Mouse (Mus musculus) limb, embryonic 11.5 days (tissue): ENCODE results near the gene Prkce. TPM values are rescaled to one million over a fixed set of nuclear protein-coding genes. Genes with fewer than 3 reads are reported as not detected.

Experiments
- ATAC-seq: fragments of 200-750 bp; cut with Nextera tagmentation; 2 replicates; pipeline ENCODE4 v1.8.0; 2017; ENCODE audit warnings: low read depth; ENCODE audit not compliant: insufficient number of reproducible peaks, low FRiP score, low TSS enrichment
- DNase-seq: peaks from one replicate; pipeline ENCODE4 v3.0.0-alpha.2; 2015; ENCODE audit warnings: low spot score
- H3K27ac ChIP-seq: fragments of 300-500 bp; sonication (generic); replicated peaks from 2 replicates; pipeline ENCODE4 v1.5.1; 2014; ENCODE audit warnings: low read depth, mild to moderate bottlenecking, low read length
- H3K27me3 ChIP-seq: fragments of 300-500 bp; sonication (generic); 2 replicates; pipeline ENCODE4 v1.6.1; 2014; ENCODE audit warnings: mild to moderate bottlenecking, low read length, mixed read lengths; ENCODE audit not compliant: control insufficient read depth, insufficient read depth
- H3K36me3 ChIP-seq: fragments of 300-500 bp; sonication (generic); 2 replicates; pipeline ENCODE4 v1.6.1; 2014; ENCODE audit warnings: mild to moderate bottlenecking, low read length, moderate library complexity, mixed read lengths; ENCODE audit not compliant: control insufficient read depth, insufficient read depth
- H3K4me1 ChIP-seq: fragments of 300-500 bp; sonication (generic); 2 replicates; pipeline ENCODE4 v1.6.1; 2014; ENCODE audit warnings: low read length, mixed read lengths; ENCODE audit not compliant: control insufficient read depth, insufficient read depth
- H3K4me2 ChIP-seq: fragments of 300-500 bp; sonication (generic); 2 replicates; pipeline ENCODE4 v1.6.1; 2014; ENCODE audit warnings: low read depth, mild to moderate bottlenecking, moderate library complexity; ENCODE audit not compliant: severe bottlenecking
- H3K4me3 ChIP-seq: fragments of 300-500 bp; sonication (generic); 2 replicates; pipeline ENCODE4 v1.5.1; 2014; ENCODE audit warnings: low read depth, low read length
- H3K9ac ChIP-seq: fragments of 300-500 bp; sonication (generic); 2 replicates; pipeline ENCODE4 v1.6.1; 2014; ENCODE audit warnings: mild to moderate bottlenecking, low read length
- H3K9me3 ChIP-seq: fragments of 300-500 bp; sonication (generic); 2 replicates; pipeline ENCODE4 v1.6.1; 2016; ENCODE audit warnings: low read length; ENCODE audit not compliant: control insufficient read depth
- WGBS: fragments of 180-500 bp; shearing (Covaris S2); extraction: QIAGEN DNeasy Blood & Tissue Kit; methylation state at CpG from one replicate; pipeline ENCODE4 v1.1.7; 2014; 5-methylcytosine and 5-hydroxymethylcytosine counted together
- polyA plus RNA-seq: library from polyadenylated mRNA; unstranded; fragments of >200 nt; fragmentation: Nextera tagmentation; extraction: Ambion mirVana; gene quantifications from 2 replicates; pipeline ENCODE4 v1.2.1, GENCODE M21; 2014

Prkce gene
- polyA plus RNA-seq = 5.1 and 6.1 TPM in 2 replicates

DNA sequence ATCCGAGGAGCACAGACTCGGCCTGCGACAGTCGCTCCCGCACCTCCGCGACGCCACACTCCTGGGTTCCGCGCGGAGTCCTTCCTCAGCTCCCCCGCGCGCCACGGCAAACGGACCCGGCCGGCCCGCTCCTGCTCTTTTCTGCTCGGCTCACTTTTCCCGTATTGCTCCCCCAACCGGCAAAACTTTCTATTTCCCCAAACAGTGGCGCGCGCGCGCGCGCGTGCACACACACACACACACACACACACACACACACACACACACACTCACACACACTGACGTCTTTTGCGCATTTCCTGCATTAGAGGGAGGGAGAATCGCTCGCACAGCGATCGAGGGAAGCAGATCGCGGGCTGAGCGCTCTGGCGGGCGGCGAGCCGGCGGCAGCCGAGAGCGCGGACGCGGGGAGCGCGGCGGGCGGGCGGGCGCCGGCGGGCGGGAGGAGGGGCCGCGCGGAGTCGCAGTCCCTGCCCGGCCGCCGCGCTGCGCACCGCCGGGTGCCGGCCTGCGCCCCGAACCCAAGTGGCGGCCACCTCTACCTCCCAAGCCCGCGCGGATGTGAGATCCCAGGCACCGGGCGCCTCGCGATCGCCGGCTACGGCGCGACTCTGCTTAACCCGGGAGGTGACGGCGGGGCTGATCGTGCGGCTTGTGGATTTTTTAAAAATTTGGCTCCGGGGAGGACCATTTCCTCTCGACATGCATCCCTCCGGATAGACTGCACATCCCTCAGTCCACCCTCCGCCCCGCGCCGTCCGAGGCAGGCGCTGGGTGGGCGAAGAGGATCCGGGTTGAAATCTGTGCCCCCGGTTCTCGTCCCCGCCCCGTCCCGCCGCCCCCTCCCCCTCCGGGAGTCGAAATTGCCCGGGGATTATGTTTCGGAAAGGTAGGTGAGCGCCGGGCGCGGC, at the start of gene Prkce:
Gene Prkce, plus strand, starts transcription at position 466 of the 911 bp plus-strand sequence.
- H3K27ac ChIP-seq = peak within 1 kb of the TSS; percentile 95
- peak; percentile 69 for ATAC-seq

DNA sequence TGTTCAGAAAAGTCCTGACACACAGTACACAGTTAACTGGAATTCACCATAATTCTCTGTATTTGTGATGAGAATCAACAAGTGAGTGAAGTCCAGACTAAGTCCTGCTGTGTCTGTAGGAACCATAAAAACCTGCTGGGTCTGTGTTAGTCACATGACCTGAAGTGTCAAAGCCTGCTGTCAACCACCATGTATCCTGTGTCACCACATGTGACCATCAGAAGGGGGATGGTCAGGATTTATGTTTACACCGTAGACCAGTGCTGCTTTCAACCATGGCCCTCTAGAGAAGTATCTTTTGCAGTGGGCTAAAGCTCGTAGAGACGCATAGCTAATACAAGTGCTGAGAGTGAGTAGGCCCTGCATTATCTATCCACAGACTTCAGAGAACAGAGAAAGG, 44.4 kb upstream of the Prkce start:
- H3K36me3 ChIP-seq = peaks cover 13% of the 10 kb centered on the region
- H3K4me2 ChIP-seq = no peak overlapping the region
- H3K27ac ChIP-seq = no peak overlapping the region
- H3K9ac ChIP-seq = no peak overlapping the region
- no peaks in the 10 kb centered on the region for H3K4me1 ChIP-seq
- DNase-seq = no peak
- no peaks in the 10 kb centered on the region for H3K9me3 ChIP-seq
- ATAC-seq = no peak
- WGBS = 93% methylated on average over 3 of the region's 3 CpGs
- no peak overlapping the region for H3K4me3 ChIP-seq
- H3K27me3 ChIP-seq = no peaks in the 10 kb centered on the region

More for the DNA sequence above, at the start of gene Prkce:
- H3K27me3 ChIP-seq = no peaks in the 10 kb centered on the region
- peak; percentile 91 for DNase-seq
- H3K9ac ChIP-seq = peak within 1 kb of the TSS; percentile 85
- peak within 1 kb of the TSS; percentile 96 for H3K4me2 ChIP-seq
- no peaks in the 10 kb centered on the region for H3K9me3 ChIP-seq
- no peaks in the 10 kb centered on the region for H3K36me3 ChIP-seq
- WGBS = under 1% methylated on average over 105 of the region's 115 CpGs
- H3K4me1 ChIP-seq = peaks cover 20% of the 10 kb centered on the region
- peak within 1 kb of the TSS; percentile 68 for H3K4me3 ChIP-seq

DNA sequence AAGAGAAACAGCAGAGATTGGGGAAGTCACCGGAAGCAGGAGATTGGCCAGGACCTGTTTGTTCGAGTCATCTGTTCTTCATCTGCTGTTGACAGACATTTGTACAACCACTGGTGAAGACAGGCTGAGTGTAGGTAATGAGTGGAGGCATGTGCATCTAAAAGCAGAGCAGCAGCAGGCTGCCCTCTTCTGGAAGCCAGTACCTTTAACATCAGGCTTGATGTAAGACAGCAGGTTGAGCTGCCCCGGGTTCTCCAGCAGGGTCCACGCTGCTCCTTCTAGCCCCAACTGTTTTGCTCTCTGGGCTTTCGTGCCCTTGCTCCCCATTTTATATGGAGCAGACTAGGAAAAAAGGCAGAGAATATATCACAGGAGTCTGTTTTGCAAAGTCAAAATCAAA, 41.7 kb upstream of the Prkce start:
- no peaks in the 10 kb centered on the region for H3K27me3 ChIP-seq
- peaks cover 10% of the 10 kb centered on the region for H3K36me3 ChIP-seq
- H3K4me3 ChIP-seq = no peak overlapping the region
- H3K4me1 ChIP-seq = no peaks in the 10 kb centered on the region
- 85% methylated on average over 5 of the region's 5 CpGs for WGBS
- no peaks in the 10 kb centered on the region for H3K9me3 ChIP-seq
- no peak overlapping the region for H3K4me2 ChIP-seq
- H3K9ac ChIP-seq = no peak overlapping the region
- ATAC-seq (no peak), DNase-seq (no peak)
- H3K27ac ChIP-seq = no peak overlapping the region

DNA sequence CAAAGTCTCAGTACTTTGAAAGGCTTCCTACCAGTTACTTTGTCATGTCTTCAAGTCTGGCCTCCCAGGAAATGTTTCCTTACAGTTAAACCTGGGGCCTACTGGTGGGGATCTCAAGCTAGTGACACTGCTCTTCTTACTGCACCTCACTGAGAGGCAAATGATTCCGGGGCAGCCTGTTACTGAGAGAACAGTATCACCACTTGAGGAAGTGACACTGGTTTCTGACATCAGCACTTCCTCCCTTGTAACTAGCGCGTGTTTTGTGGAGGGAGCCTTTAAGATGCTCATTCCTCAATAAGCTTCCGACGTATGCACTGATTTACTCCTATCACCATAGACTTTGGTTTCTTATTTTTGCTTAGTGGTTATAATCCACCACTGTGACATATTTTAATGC, 39.4 kb upstream of the Prkce start:
- Histone ChIP-seq H3K27ac (no peak overlapping the region), H3K27me3 (no peaks in the 10 kb centered on the region), H3K9ac (no peak overlapping the region), H3K4me3 (no peak overlapping the region), H3K4me1 (no peaks in the 10 kb centered on the region), H3K36me3 (peaks cover 5% of the 10 kb centered on the region; the same call in 1 of the 2 replicates), H3K4me2 (no peak overlapping the region), H3K9me3 (no peaks in the 10 kb centered on the region)
- WGBS = 90% methylated on average over 5 of the region's 5 CpGs
- DNase-seq = no peak
- ATAC-seq = no peak

DNA sequence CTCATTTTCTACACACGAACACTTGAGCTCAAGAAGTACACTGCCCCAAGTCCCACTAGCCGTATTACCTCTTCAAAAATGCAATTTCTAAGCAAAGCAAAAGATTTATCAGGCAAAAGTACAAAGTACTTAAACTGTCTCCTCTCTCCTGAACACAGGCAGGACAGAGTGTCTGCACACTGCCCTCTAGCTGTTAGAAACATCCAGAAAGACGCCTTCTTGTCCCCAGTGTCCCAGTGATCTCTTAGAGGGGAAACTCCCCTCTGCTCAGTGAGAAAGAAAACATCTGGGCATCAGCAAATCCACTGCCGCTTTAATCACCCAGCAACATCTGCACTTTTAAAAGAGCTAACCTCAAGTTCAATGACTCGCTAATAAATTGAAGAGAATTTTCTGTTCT, 35.1 kb upstream of the Prkce start:
- Histone ChIP-seq H3K4me1 (no peaks in the 10 kb centered on the region), H3K9ac (no peak overlapping the region), H3K9me3 (no peaks in the 10 kb centered on the region), H3K4me2 (no peak overlapping the region), H3K36me3 (peaks cover 3% of the 10 kb centered on the region; the same call in 1 of the 2 replicates), H3K27me3 (no peaks in the 10 kb centered on the region), H3K4me3 (no peak overlapping the region), H3K27ac (no peak overlapping the region)
- WGBS = 71% methylated on average over 5 of the region's 5 CpGs
- DNase-seq (no peak), ATAC-seq (no peak)

DNA sequence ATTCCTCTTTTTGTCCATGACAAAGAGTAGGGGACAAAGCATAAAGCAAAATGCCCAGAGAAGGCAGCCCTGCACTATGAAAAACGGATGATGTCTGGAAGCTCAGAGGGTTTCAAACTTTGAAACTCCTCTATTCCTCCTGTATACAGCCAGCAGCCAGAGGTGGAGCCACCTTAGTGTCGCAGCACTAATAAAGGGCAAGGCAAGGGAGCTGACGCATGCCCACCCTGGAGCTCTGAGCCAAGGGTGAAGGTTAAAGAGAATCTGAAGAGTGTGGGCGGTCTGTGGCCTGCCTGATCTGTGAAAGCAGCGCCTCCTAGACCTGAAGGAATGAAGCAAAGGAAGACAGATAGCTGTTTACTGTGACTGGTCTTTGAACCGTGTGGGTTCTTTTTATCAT, 33.1 kb upstream of the Prkce start:
- Histone ChIP-seq H3K4me2 (no peak overlapping the region), H3K9ac (no peak overlapping the region), H3K27ac (no peak overlapping the region), H3K4me3 (no peak overlapping the region), H3K36me3 (peaks cover 3% of the 10 kb centered on the region; the same call in 1 of the 2 replicates), H3K9me3 (no peaks in the 10 kb centered on the region), H3K4me1 (no peaks in the 10 kb centered on the region), H3K27me3 (no peaks in the 10 kb centered on the region)
- ATAC-seq = no peak
- no peak for DNase-seq
- WGBS = 85% methylated on average over 6 of the region's 6 CpGs

DNA sequence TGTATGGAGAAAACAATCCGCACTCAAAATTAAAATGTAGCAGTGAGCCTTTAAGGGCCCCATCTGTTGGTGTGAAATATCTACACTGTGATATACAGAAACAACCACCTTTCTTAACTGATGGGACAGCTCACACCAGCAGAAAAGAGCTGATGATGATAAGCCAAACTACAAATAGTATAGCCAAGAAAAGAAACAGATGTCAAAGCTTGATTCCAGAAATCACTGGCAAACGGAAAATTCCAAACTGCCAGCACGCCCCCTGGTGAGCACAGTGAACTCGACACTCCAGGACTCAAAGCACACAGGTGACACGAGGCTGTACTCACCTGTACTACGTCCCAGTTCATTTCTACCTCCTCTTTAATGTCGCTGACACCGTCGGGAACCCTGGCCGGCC, 31.8 kb upstream of the Prkce start:
- H3K4me2 ChIP-seq = no peak overlapping the region
- H3K4me1 ChIP-seq = no peaks in the 10 kb centered on the region
- H3K9me3 ChIP-seq = no peaks in the 10 kb centered on the region
- H3K9ac ChIP-seq = no peak overlapping the region
- H3K4me3 ChIP-seq = no peak overlapping the region
- H3K36me3 ChIP-seq = peaks cover 5% of the 10 kb centered on the region; the same call in 1 of the 2 replicates
- H3K27ac ChIP-seq = no peak overlapping the region
- DNase-seq (no peak), ATAC-seq (no peak)
- 81% methylated on average over 10 of the region's 10 CpGs for WGBS
- no peaks in the 10 kb centered on the region for H3K27me3 ChIP-seq

DNA sequence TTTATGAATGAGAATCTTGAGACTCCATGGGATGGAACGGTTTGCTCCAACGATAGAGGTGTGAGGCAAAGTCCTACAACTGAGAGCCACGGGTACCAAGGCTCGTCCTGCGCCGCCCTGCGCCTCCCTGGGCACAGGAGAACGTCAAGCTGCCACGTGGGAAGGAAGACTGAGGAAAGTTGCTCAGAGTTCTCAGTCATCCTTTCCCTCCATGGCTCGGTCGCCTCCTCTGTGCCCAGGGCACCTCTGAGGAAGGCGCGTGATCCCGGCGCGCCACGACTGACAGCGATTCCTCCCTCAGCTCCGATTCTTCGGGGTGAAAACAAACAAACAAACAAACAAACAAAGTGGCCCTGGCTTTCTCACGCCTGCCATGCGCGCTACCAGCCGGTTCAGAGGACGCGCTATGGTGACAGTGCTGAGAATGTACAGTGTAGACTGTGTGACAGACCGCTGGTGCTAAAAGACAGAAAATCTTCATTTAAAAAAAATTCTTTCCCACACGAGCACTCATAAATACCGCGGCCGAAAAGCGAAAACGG, 23.0 kb upstream of the Prkce start:
- Histone ChIP-seq H3K36me3 (0 out of 2 replicates have a peak, but pooled peaks cover 2% of the 10 kb centered on the region), H3K4me2 (peak overlapping the region; percentile 98), H3K4me3 (peak overlapping the region; percentile 83), H3K27ac (no peak overlapping the region), H3K9me3 (no peaks in the 10 kb centered on the region), H3K9ac (peak overlapping the region; percentile 77), H3K27me3 (no peaks in the 10 kb centered on the region), H3K4me1 (peaks cover 2% of the 10 kb centered on the region; the same call in 1 of the 2 replicates)
- WGBS = under 1% methylated on average over 33 of the region's 33 CpGs
- DNase-seq (no peak), ATAC-seq (peak; percentile 86)
